Mouse (Mus musculus): ENCODE data around the gene Setd1b.

Gene Setd1b

GRCm38 (mm10) chr5:123142161-123143157, at the start of gene Setd1b:
Gene Setd1b (plus strand): TSS chr5:123142193.
- peak; percentile 81 for DNase-seq (ENCODE audit: low read depth, low spot score)

GRCm38 (mm10) chr5:123093077-123093633, 48.8 kb upstream of the Setd1b start:
- DNase-seq (ENCODE audit: low read depth, low spot score): no peak

GRCm38 (mm10) chr5:123094238-123094991, 47.6 kb upstream of the Setd1b start:
- DNase-seq (ENCODE audit: low read depth, low spot score): peak; percentile 74

GRCm38 (mm10) chr5:123096299-123096698, 45.7 kb upstream of the Setd1b start:
- DNase-seq (ENCODE audit: low read depth, low spot score): no peak

- DNase-seq (ENCODE audit: low read depth, low spot score): no peak
Measured at GRCm38 (mm10) chr5:123098487-123098886, 43.5 kb upstream of the Setd1b start.

GRCm38 (mm10) chr5:123102376-123102775, 39.6 kb upstream of the Setd1b start:
- no peak for DNase-seq (ENCODE audit: low read depth, low spot score)

- DNase-seq (ENCODE audit: low read depth, low spot score): no peak
Measured at GRCm38 (mm10) chr5:123103556-123103955, 38.4 kb upstream of the Setd1b start.

GRCm38 (mm10) chr5:123104769-123105168, 37.2 kb upstream of the Setd1b start:
- no peak for DNase-seq (ENCODE audit: low read depth, low spot score)

- DNase-seq (ENCODE audit: low read depth, low spot score): peak; percentile 90
Measured at GRCm38 (mm10) chr5:123109452-123110203, 32.4 kb upstream of the Setd1b start.

GRCm38 (mm10) chr5:123110296-123110721, 31.7 kb upstream of the Setd1b start:
- DNase-seq (ENCODE audit: low read depth, low spot score): no peak

GRCm38 (mm10) chr5:123114109-123114508, 27.9 kb upstream of the Setd1b start:
- DNase-seq (ENCODE audit: low read depth, low spot score): no peak

GRCm38 (mm10) chr5:123114924-123115323, 27.1 kb upstream of the Setd1b start:
- peak; percentile 48 for DNase-seq (ENCODE audit: low read depth, low spot score)

GRCm38 (mm10) chr5:123116080-123116479, 25.9 kb upstream of the Setd1b start:
- DNase-seq (ENCODE audit: low read depth, low spot score): no peak

- DNase-seq (ENCODE audit: low read depth, low spot score): peak; percentile 81
Measured at GRCm38 (mm10) chr5:123117257-123117656, 24.7 kb upstream of the Setd1b start.

- no peak for DNase-seq (ENCODE audit: low read depth, low spot score)
Measured at GRCm38 (mm10) chr5:123117773-123118172, 24.2 kb upstream of the Setd1b start.

GRCm38 (mm10) chr5:123118826-123119225, 23.2 kb upstream of the Setd1b start:
- no peak for DNase-seq (ENCODE audit: low read depth, low spot score)

GRCm38 (mm10) chr5:123120624-123121215, 21.3 kb upstream of the Setd1b start:
- DNase-seq (ENCODE audit: low read depth, low spot score): no peak

GRCm38 (mm10) chr5:123122181-123122580, 19.8 kb upstream of the Setd1b start:
- DNase-seq (ENCODE audit: low read depth, low spot score): no peak

GRCm38 (mm10) chr5:123125105-123125504, 16.9 kb upstream of the Setd1b start:
- DNase-seq (ENCODE audit: low read depth, low spot score): no peak

GRCm38 (mm10) chr5:123125638-123126406, 16.2 kb upstream of the Setd1b start:
- no peak for DNase-seq (ENCODE audit: low read depth, low spot score)
